Mouse (Mus musculus): ENCODE measurements around the gene Tdrd5. TPM values are rescaled to one million over a fixed set of nuclear protein-coding genes. Genes with fewer than 3 reads are reported as not detected.
"Not testable (repeated sequence)": the region's sequence is repeated elsewhere in the genome, so short reads cannot be mapped to it uniquely, and the experiment has no call there.

Gene Tdrd5
- polyA plus RNA-seq, 1 experiment from 2014 or later: 0.49 TPM

- Histone ChIP-seq H3K27me3 (ENCODE audit: control insufficient read depth, insufficient read depth, low read length) (no peaks in the 10 kb centered on the region), H3K27ac (ENCODE audit: low read length) (no peak overlapping the region), H3K9ac (replicated peaks; ENCODE audit: low read depth, low read length) (no peak overlapping the region), H3K4me3 (ENCODE audit: low read depth, low read length) (no peak overlapping the region), H3K4me1 (ENCODE audit: control insufficient read depth, insufficient read depth, low read length) (no peaks in the 10 kb centered on the region), H3K36me3 (ENCODE audit: control insufficient read depth, insufficient read depth, low read length) (no peaks in the 10 kb centered on the region), H3K9me3 (ENCODE audit: control insufficient read depth, low read depth, low read length) (no peaks in the 10 kb centered on the region), H3K4me2 (replicated peaks; ENCODE audit: low read depth, low read length) (no peak overlapping the region)
- no peak for ATAC-seq (ENCODE audit: insufficient number of reproducible peaks, insufficient read depth, low FRiP score, low read depth)
- 78% methylated on average over 7 of the region's 7 CpGs for WGBS
Observed at GRCm38 (mm10) chr1:156280131-156280530, 23.3 kb downstream of the Tdrd5 start.

GRCm38 (mm10) chr1:156273647-156274046, 29.8 kb downstream of the Tdrd5 start:
- Histone ChIP-seq H3K27me3 (ENCODE audit: control insufficient read depth, insufficient read depth, low read length) (no peaks in the 10 kb centered on the region), H3K9ac (replicated peaks; ENCODE audit: low read depth, low read length) (no peak overlapping the region), H3K4me3 (ENCODE audit: low read depth, low read length) (no peak overlapping the region), H3K9me3 (ENCODE audit: control insufficient read depth, low read depth, low read length) (no peaks in the 10 kb centered on the region), H3K27ac (ENCODE audit: low read length) (no peak overlapping the region), H3K36me3 (ENCODE audit: control insufficient read depth, insufficient read depth, low read length) (no peaks in the 10 kb centered on the region), H3K4me2 (replicated peaks; ENCODE audit: low read depth, low read length) (no peak overlapping the region), H3K4me1 (ENCODE audit: control insufficient read depth, insufficient read depth, low read length) (no peaks in the 10 kb centered on the region)
- 61% methylated on average over 7 of the region's 7 CpGs for WGBS
- ATAC-seq (ENCODE audit: insufficient number of reproducible peaks, insufficient read depth, low FRiP score, low read depth): no peak

- ATAC-seq (ENCODE audit: insufficient number of reproducible peaks, insufficient read depth, low FRiP score, low read depth): no peak
Observed at GRCm38 (mm10) chr1:156271654-156272053, 31.8 kb downstream of the Tdrd5 start.

GRCm38 (mm10) chr1:156270471-156270870, 33.0 kb downstream of the Tdrd5 start:
- H3K9me3 ChIP-seq (ENCODE audit: control insufficient read depth, low read depth, low read length): no peaks in the 10 kb centered on the region
- no peak overlapping the region for H3K4me3 ChIP-seq (ENCODE audit: low read depth, low read length)
- H3K36me3 ChIP-seq (ENCODE audit: control insufficient read depth, insufficient read depth, low read length): no peaks in the 10 kb centered on the region
- H3K9ac ChIP-seq (replicated peaks; ENCODE audit: low read depth, low read length): no peak overlapping the region
- H3K4me1 ChIP-seq (ENCODE audit: control insufficient read depth, insufficient read depth, low read length): no peaks in the 10 kb centered on the region
- no peak for ATAC-seq (ENCODE audit: insufficient number of reproducible peaks, insufficient read depth, low FRiP score, low read depth)
- H3K27me3 ChIP-seq (ENCODE audit: control insufficient read depth, insufficient read depth, low read length): no peaks in the 10 kb centered on the region
- H3K27ac ChIP-seq (ENCODE audit: low read length): no peak overlapping the region
- 79% methylated on average over 9 of the region's 9 CpGs for WGBS
- no peak overlapping the region for H3K4me2 ChIP-seq (replicated peaks; ENCODE audit: low read depth, low read length)

More at GRCm38 (mm10) chr1:156271654-156272053, 31.8 kb downstream of the Tdrd5 start:
- Histone ChIP-seq H3K9me3 (ENCODE audit: control insufficient read depth, low read depth, low read length) (no peaks in the 10 kb centered on the region), H3K4me3 (ENCODE audit: low read depth, low read length) (no peak overlapping the region), H3K27ac (ENCODE audit: low read length) (no peak overlapping the region), H3K9ac (replicated peaks; ENCODE audit: low read depth, low read length) (no peak overlapping the region), H3K36me3 (ENCODE audit: control insufficient read depth, insufficient read depth, low read length) (no peaks in the 10 kb centered on the region), H3K4me2 (replicated peaks; ENCODE audit: low read depth, low read length) (no peak overlapping the region), H3K27me3 (ENCODE audit: control insufficient read depth, insufficient read depth, low read length) (no peaks in the 10 kb centered on the region), H3K4me1 (ENCODE audit: control insufficient read depth, insufficient read depth, low read length) (no peaks in the 10 kb centered on the region)
- 47% methylated on average over 5 of the region's 5 CpGs for WGBS

- not testable (repeated sequence) for H3K4me2 ChIP-seq (replicated peaks; ENCODE audit: low read depth, low read length); ATAC-seq (ENCODE audit: insufficient number of reproducible peaks, insufficient read depth, low FRiP score, low read depth); H3K9me3 ChIP-seq (ENCODE audit: control insufficient read depth, low read depth, low read length); H3K9ac ChIP-seq (replicated peaks; ENCODE audit: low read depth, low read length); H3K27ac ChIP-seq (ENCODE audit: low read length); H3K4me3 ChIP-seq (ENCODE audit: low read depth, low read length); H3K27me3 ChIP-seq (ENCODE audit: control insufficient read depth, insufficient read depth, low read length); H3K36me3 ChIP-seq (ENCODE audit: control insufficient read depth, insufficient read depth, low read length); H3K4me1 ChIP-seq (ENCODE audit: control insufficient read depth, insufficient read depth, low read length)
- 37% methylated on average over 3 of the region's 3 CpGs for WGBS
Observed at GRCm38 (mm10) chr1:156268546-156268945, 34.9 kb downstream of the Tdrd5 start.

DNA sequence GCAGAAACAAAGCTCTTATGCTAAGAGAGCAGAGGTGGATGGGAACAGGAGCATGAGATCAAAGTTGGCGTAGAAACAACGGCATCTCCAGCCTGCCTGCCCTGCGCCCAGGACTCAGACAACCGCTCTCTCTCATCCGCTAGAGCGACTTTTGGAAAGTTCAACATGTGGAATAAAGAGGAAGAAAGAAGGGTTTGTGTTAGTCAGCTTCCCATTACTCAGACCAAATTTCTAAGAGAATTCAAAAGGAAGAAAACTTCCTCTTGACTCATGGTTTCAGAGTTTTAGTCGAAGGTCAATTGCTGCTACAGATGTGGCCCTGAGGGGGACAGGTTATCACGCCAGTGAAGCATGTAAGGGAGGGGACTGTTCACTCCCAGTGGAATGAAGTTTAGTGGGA, 39.5 kb downstream of the Tdrd5 start:
- H3K27me3 ChIP-seq (ENCODE audit: control insufficient read depth, insufficient read depth, low read length): no peaks in the 10 kb centered on the region
- no peaks in the 10 kb centered on the region for H3K36me3 ChIP-seq (ENCODE audit: control insufficient read depth, insufficient read depth, low read length)
- no peak for ATAC-seq (ENCODE audit: insufficient number of reproducible peaks, insufficient read depth, low FRiP score, low read depth)
- H3K27ac ChIP-seq (ENCODE audit: low read length): no peak overlapping the region
- no peaks in the 10 kb centered on the region for H3K9me3 ChIP-seq (ENCODE audit: control insufficient read depth, low read depth, low read length)
- no peak overlapping the region for H3K4me3 ChIP-seq (ENCODE audit: low read depth, low read length)
- no peaks in the 10 kb centered on the region for H3K4me1 ChIP-seq (ENCODE audit: control insufficient read depth, insufficient read depth, low read length)
- WGBS: 87% methylated on average over 8 of the region's 8 CpGs
- H3K4me2 ChIP-seq (replicated peaks; ENCODE audit: low read depth, low read length): no peak overlapping the region
- no peak overlapping the region for H3K9ac ChIP-seq (replicated peaks; ENCODE audit: low read depth, low read length)

DNA sequence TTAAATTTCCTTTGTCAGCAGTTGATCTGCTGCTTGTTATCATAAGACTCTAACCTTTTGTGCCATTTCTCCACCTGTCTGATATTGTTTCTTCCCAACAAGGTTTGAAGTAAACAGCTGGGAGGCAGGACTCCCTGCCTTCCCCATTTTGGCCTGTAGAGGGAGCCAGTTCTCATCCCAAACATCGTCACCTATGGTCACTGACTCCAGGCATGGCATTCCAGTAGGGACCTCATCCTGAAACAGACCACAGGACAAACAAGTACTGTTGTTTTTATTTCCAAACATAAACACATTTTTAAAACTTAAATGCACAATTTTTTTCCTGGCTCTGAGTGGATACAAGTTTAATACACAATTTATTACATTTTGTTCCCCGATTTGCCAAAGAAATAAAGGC, 40.1 kb downstream of the Tdrd5 start:
- H3K27me3 ChIP-seq (ENCODE audit: control insufficient read depth, insufficient read depth, low read length): no peaks in the 10 kb centered on the region
- no peaks in the 10 kb centered on the region for H3K36me3 ChIP-seq (ENCODE audit: control insufficient read depth, insufficient read depth, low read length)
- H3K4me3 ChIP-seq (ENCODE audit: low read depth, low read length): no peak overlapping the region
- H3K4me2 ChIP-seq (replicated peaks; ENCODE audit: low read depth, low read length): no peak overlapping the region
- H3K27ac ChIP-seq (ENCODE audit: low read length): no peak overlapping the region
- ATAC-seq (ENCODE audit: insufficient number of reproducible peaks, insufficient read depth, low FRiP score, low read depth): no peak
- H3K9ac ChIP-seq (replicated peaks; ENCODE audit: low read depth, low read length): no peak overlapping the region
- WGBS: 56% methylated on average over 2 of the region's 2 CpGs
- H3K9me3 ChIP-seq (ENCODE audit: control insufficient read depth, low read depth, low read length): no peaks in the 10 kb centered on the region
- no peaks in the 10 kb centered on the region for H3K4me1 ChIP-seq (ENCODE audit: control insufficient read depth, insufficient read depth, low read length)

DNA sequence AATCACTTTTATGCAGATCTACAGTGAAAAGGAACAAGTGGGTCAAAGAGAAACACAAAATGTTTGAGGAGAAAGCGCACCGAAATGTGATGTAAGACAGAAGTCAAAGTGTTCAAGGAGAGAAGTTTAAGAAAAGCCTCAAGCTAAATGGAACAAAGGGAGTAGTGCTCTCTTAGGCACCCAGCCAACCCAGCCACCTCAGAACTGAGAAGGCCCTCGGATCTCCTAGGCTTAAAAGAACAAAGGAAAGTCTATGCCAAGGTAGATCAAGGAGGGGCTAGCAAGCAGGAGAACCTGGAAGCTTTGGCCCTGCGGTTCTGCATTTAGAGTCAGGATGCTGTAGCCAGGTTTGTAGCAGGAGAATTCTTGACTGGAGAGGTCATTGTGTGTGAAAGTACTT, 48.6 kb downstream of the Tdrd5 start:
- no peaks in the 10 kb centered on the region for H3K27me3 ChIP-seq (ENCODE audit: control insufficient read depth, insufficient read depth, low read length)
- H3K4me2 ChIP-seq (replicated peaks; ENCODE audit: low read depth, low read length): no peak overlapping the region
- no peaks in the 10 kb centered on the region for H3K4me1 ChIP-seq (ENCODE audit: control insufficient read depth, insufficient read depth, low read length)
- H3K27ac ChIP-seq (ENCODE audit: low read length): no peak overlapping the region
- no peaks in the 10 kb centered on the region for H3K9me3 ChIP-seq (ENCODE audit: control insufficient read depth, low read depth, low read length)
- no peak for ATAC-seq (ENCODE audit: insufficient number of reproducible peaks, insufficient read depth, low FRiP score, low read depth)
- H3K4me3 ChIP-seq (ENCODE audit: low read depth, low read length): no peak overlapping the region
- WGBS: 78% methylated on average over 4 of the region's 4 CpGs
- H3K36me3 ChIP-seq (ENCODE audit: control insufficient read depth, insufficient read depth, low read length): no peaks in the 10 kb centered on the region
- H3K9ac ChIP-seq (replicated peaks; ENCODE audit: low read depth, low read length): no peak overlapping the region

DNA sequence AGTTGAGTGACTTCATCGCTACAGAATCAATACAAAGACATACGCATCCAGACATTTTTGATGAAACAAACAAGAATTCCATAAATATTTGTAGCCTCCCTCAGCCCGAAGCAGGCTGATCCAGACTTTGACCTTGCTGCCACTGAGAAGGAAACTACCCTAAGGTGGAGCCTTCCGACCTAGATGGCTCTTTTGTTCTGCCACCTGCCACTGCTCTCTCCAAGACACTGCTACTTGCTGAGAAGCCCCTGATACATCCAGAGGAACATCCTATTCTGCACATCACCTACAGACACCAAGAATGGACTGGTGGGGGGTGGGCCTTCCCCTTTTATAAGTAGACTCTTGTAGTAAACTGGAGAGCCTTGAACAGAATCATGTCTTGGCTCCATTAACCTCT, 52.4 kb downstream of the Tdrd5 start:
- not testable (repeated sequence) for H3K9ac ChIP-seq (replicated peaks; ENCODE audit: low read depth, low read length); H3K4me2 ChIP-seq (replicated peaks; ENCODE audit: low read depth, low read length); H3K4me3 ChIP-seq (ENCODE audit: low read depth, low read length); H3K27ac ChIP-seq (ENCODE audit: low read length); H3K9me3 ChIP-seq (ENCODE audit: control insufficient read depth, low read depth, low read length); H3K36me3 ChIP-seq (ENCODE audit: control insufficient read depth, insufficient read depth, low read length); H3K4me1 ChIP-seq (ENCODE audit: control insufficient read depth, insufficient read depth, low read length); H3K27me3 ChIP-seq (ENCODE audit: control insufficient read depth, insufficient read depth, low read length); ATAC-seq (ENCODE audit: insufficient number of reproducible peaks, insufficient read depth, low FRiP score, low read depth)
- 64% methylated on average over 4 of the region's 4 CpGs for WGBS

All from stomach, embryonic 14.5 days (tissue).